Mouse (Mus musculus) kidney, embryonic 16.5 days (tissue): ENCODE results near the gene Phactr4. TPM values are rescaled to one million over a fixed set of nuclear protein-coding genes. Genes with fewer than 3 reads are reported as not detected.

Experiments used
- ATAC-seq: fragments of 200-750 bp; cut with Nextera tagmentation; 2 replicates; pipeline ENCODE4 v1.8.0; 2017; ENCODE audit warnings: moderate TSS enrichment; ENCODE audit not compliant: low FRiP score, low TSS enrichment
- H3K27ac ChIP-seq: fragments of 300-500 bp; sonication (generic); 2 replicates; pipeline ENCODE4 v1.5.1; 2014; ENCODE audit warnings: low read length
- H3K27me3 ChIP-seq: fragments of 300-500 bp; sonication (generic); 2 replicates; pipeline ENCODE4 v1.6.1; 2014; ENCODE audit warnings: low read length, control low read depth, mixed read lengths; ENCODE audit not compliant: insufficient read depth
- H3K36me3 ChIP-seq: fragments of 300-500 bp; sonication (generic); 2 replicates; pipeline ENCODE4 v1.6.1; 2014; ENCODE audit warnings: low read length, control low read depth, mixed read lengths; ENCODE audit not compliant: insufficient read depth
- H3K4me1 ChIP-seq: fragments of 300-500 bp; sonication (generic); 2 replicates; pipeline ENCODE4 v1.6.1; 2014; ENCODE audit warnings: low read length, control low read depth, mixed read lengths; ENCODE audit not compliant: insufficient read depth
- H3K4me2 ChIP-seq: fragments of 300-500 bp; sonication (generic); replicated peaks from 2 replicates; pipeline ENCODE4 v1.6.1; 2014; ENCODE audit warnings: low read depth, low read length
- H3K4me3 ChIP-seq: fragments of 300-500 bp; sonication (generic); 2 replicates; pipeline ENCODE4 v1.5.1; 2014; ENCODE audit warnings: mild to moderate bottlenecking, low read length
- H3K9ac ChIP-seq: fragments of 300-500 bp; sonication (generic); replicated peaks from 2 replicates; pipeline ENCODE4 v1.6.1; 2014; ENCODE audit warnings: low read length
- H3K9me3 ChIP-seq: fragments of 300-500 bp; sonication (generic); 2 replicates; pipeline ENCODE4 v1.6.1; 2016; ENCODE audit warnings: low read length, control low read depth
- WGBS: fragments of 180-500 bp; shearing (Covaris S2); extraction: QIAGEN DNeasy Blood & Tissue Kit; methylation state at CpG from one replicate; pipeline ENCODE4 v1.1.7; 2014; 5-methylcytosine and 5-hydroxymethylcytosine counted together
- polyA plus RNA-seq: library from polyadenylated mRNA; unstranded; fragments of >200 nt; fragmentation: Nextera tagmentation; extraction: Ambion mirVana; gene quantifications from 2 replicates; pipeline ENCODE4 v1.2.1, GENCODE M21; 2015

The Phactr4 gene
- polyA plus RNA-seq, 1 experiment from 2014 or later, result 23.7 TPM

DNA sequence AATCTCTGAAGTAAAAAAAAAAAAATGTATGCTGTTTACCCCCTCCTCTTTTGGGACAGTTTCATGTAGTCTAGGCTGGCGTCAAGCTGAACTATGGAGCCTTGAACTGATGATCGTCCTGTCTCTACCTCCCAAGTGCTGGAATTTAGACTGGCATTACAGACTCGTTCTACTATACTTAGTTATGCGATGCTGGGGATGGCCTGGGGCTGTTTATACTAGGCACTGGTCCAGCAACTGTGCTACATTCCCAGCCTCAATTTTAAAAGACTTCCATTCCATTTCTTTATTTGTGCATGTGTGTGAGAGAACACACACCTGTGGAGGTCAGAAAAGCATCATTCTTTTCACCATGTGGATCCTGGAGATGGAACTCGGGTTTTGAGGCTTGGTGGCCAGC lies 23.4 kb downstream of the Phactr4 start:
- Histone ChIP-seq H3K9me3 (no peaks in the 10 kb centered on the region), H3K4me1 (peaks cover 25% of the 10 kb centered on the region), H3K4me2 (no peak overlapping the region), H3K9ac (no peak overlapping the region), H3K27ac (no peak overlapping the region), H3K4me3 (no peak overlapping the region), H3K36me3 (no peaks in the 10 kb centered on the region), H3K27me3 (no peaks in the 10 kb centered on the region)
- no peak for ATAC-seq
- WGBS, result 71% methylated on average over 5 of the region's 5 CpGs

DNA sequence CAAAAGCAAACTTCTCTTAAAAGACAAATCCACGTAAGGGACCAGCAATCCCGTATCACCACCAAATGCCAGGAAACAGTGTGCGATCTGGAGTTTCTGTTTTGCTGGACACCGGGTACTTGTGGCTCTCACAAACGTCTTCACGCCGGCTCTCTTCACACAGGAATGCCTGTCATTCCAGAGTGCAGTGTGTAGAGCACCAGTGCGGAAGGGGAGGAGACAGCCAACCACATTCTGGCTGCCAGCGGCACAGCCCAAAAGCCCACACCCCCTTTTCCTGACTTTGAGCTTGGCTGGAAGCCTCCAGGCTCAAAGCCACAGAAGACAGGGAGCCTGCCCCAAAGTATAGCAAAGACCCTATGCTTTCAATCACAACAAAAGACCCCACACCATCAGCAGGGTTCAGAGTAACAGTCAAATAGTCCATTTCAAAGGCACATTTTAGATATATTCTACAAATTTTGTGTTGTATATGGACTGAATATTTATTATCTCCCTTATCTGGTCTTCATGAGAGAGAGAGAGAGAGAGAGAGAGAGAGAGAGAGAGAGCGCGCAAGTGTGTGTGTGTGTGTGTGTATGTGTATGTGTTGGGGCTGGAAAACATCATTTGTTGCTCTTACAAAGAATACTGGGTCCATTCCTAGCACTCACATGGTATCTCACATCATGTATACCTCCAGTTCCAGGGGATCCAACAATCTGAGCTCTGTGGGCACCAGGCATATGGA lies 24.1 kb downstream of the Phactr4 start:
- Histone ChIP-seq H3K27ac (peak overlapping the region; percentile 67), H3K9ac (0 out of 2 replicates have a peak overlapping the region, but pooled peaks have one; percentile 3), H3K36me3 (no peaks in the 10 kb centered on the region), H3K4me1 (peaks cover 24% of the 10 kb centered on the region), H3K4me3 (peak overlapping the region; percentile 33), H3K9me3 (no peaks in the 10 kb centered on the region), H3K27me3 (no peaks in the 10 kb centered on the region), H3K4me2 (peak overlapping the region; percentile 49)
- WGBS, result 23% methylated on average over 11 of the region's 11 CpGs
- ATAC-seq, result peak; percentile 92

DNA sequence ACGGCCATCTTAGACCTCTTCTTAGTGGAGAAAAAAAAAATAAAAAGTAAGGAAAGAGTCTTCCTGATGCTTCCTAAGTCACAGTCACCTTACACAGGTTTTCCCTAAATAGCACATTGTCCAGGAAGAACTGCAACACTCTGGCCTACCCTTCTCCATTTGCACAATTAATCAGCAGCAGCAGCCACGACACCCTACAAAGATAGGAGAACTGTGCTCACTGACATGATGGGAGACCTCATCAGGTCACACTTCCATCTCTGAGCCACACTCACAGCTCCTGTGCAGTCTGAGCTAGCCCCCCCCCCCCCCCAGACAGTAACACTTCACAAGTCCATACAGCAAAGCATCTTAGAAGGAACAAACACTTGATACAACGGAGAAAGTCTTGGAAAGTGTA lies 25.2 kb downstream of the Phactr4 start:
- no peaks in the 10 kb centered on the region for H3K36me3 ChIP-seq
- H3K9ac ChIP-seq, result no peak overlapping the region
- 82% methylated on average over 3 of the region's 3 CpGs for WGBS
- ATAC-seq, result no peak
- H3K27ac ChIP-seq, result no peak overlapping the region
- H3K27me3 ChIP-seq, result no peaks in the 10 kb centered on the region
- peaks cover 22% of the 10 kb centered on the region for H3K4me1 ChIP-seq
- H3K4me3 ChIP-seq, result no peak overlapping the region
- H3K4me2 ChIP-seq, result no peak overlapping the region
- no peaks in the 10 kb centered on the region for H3K9me3 ChIP-seq

DNA sequence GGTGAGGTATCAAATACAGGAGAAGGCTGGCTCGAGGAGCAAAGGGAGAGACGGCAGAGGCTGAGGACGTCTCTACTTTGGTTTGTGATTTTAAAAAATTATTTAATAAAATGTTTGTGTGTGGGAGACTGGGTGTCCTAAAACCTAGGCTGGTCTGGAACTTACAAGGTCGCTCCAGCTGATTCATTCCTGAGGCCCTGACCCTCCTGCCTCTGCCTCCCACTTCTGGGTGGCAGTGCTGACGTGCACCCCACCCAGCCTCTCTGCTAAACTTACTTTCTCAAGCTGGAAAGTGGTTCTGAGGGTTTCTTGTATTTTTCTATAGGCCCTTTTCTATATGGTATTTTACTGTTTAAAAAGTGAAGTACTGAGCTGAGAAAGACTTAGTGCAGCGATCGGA lies 26.0 kb downstream of the Phactr4 start:
- 92% methylated on average over 7 of the region's 7 CpGs for WGBS
- H3K4me2 ChIP-seq, result no peak overlapping the region
- H3K9ac ChIP-seq, result no peak overlapping the region
- no peaks in the 10 kb centered on the region for H3K9me3 ChIP-seq
- peaks cover 22% of the 10 kb centered on the region for H3K4me1 ChIP-seq
- no peak overlapping the region for H3K27ac ChIP-seq
- no peak for ATAC-seq
- no peaks in the 10 kb centered on the region for H3K27me3 ChIP-seq
- no peaks in the 10 kb centered on the region for H3K36me3 ChIP-seq
- H3K4me3 ChIP-seq, result no peak overlapping the region

DNA sequence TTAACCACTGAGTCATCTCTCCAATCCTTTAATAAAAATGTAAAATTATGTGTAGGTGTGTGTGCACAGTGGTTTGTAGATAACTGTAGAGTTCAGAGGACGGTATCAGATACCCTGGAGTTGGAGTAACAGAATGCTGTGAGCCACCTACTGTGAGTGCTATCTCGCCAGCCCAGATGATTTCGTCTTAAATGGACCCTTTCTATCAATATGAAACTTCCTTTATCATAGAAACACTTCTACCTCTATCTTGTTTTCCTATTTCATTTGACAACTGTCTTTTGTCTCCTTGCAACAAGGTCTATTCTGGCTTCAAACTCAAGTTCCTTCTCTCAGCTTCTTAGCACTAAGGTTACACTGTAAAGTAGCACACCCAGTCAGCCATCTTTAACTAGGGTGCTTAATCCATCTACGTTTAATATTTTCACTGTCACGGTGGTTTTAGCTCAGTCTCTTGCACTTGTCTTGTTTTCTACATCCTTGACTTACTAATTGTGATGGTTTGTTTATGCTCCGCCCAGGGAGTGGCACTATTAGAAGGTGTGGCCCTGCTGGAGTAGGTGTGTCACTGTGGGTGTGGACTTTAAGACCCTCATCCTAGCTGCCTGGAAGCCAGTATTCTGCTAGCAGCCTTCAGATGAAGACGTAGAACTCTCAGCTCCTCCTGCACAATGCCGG lies 31.1 kb downstream of the Phactr4 start:
- H3K4me3 ChIP-seq, result no peak overlapping the region
- no peaks in the 10 kb centered on the region for H3K9me3 ChIP-seq
- no peak overlapping the region for H3K4me2 ChIP-seq
- H3K27ac ChIP-seq, result no peak overlapping the region
- peaks cover 5% of the 10 kb centered on the region; the same call in 1 of the 2 replicates for H3K36me3 ChIP-seq
- H3K27me3 ChIP-seq, result no peaks in the 10 kb centered on the region
- ATAC-seq, result no peak
- peaks cover 8% of the 10 kb centered on the region for H3K4me1 ChIP-seq
- WGBS, result 95% methylated on average over 8 of the region's 8 CpGs
- H3K9ac ChIP-seq, result no peak overlapping the region

DNA sequence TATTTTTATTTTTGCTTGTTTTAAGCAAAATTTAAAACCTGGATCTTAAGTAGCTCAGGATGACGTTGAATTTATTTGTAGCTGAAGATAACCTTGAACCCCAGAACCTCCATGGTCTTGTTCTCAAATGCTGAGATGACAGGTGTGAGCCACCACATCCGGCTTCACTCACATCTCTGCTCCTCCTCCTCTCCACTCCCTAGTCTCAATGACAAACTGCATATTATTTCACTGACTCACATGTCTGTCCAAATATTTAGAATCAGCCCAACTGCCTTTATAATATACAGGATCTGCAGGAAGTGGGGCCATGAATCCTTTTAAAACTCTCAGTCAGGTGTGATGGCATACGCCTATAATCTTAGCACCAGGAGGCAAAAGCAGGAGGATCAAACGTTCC lies 33.0 kb downstream of the Phactr4 start:
- Histone ChIP-seq H3K4me2 (no peak overlapping the region), H3K36me3 (peaks cover 19% of the 10 kb centered on the region; the same call in 1 of the 2 replicates), H3K9me3 (no peaks in the 10 kb centered on the region), H3K27me3 (no peaks in the 10 kb centered on the region), H3K4me1 (peaks cover 8% of the 10 kb centered on the region), H3K4me3 (no peak overlapping the region), H3K27ac (no peak overlapping the region), H3K9ac (no peak overlapping the region)
- WGBS, result 53% methylated on average over 4 of the region's 4 CpGs
- no peak for ATAC-seq

DNA sequence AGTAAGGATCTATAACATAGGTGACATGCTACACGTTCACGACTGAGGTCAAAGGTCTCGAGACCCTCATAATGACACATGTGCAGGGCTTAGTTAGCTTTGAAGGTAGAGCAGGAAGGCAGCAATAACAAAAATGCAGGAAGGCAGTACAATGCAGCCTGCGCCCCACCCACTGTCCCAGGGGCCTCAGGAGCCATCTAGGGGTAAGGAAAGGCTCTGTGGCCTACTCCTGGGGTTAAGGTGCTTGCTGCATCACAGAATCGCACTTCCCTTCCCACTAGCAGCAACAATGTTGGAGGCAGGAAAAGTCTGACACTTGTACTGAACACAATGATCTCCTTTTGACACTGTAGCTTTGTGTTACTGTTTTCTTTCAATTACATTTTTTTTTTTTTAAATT lies 34.7 kb downstream of the Phactr4 start:
- Histone ChIP-seq H3K27ac (peak overlapping the region; percentile 50; the same call in 1 of the 2 replicates), H3K9me3 (no peaks in the 10 kb centered on the region), H3K36me3 (peaks cover 22% of the 10 kb centered on the region; the same call in 1 of the 2 replicates), H3K4me1 (peaks cover 8% of the 10 kb centered on the region), H3K9ac (no peak overlapping the region), H3K4me2 (no peak overlapping the region), H3K27me3 (no peaks in the 10 kb centered on the region), H3K4me3 (no peak overlapping the region)
- 66% methylated on average over 5 of the region's 5 CpGs for WGBS
- ATAC-seq, result no peak

DNA sequence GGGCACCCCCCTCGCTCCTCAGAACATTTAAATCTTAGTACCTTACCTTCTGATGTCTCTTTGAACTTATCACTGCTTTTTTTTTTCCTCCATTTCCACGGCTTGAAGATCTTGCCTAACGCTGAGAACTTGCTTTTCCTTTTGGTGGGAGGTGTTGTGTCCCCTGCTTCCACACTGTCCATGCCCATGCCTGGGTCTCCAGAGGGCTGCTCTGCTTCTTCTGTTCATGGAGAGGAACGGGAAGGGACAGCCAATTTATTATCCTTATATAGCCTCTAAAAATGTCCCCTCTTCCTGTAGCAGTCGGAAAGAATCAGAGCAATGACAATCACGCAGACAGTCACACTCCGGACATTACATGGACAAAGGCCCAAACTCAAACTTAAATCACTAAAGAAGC lies 35.4 kb downstream of the Phactr4 start:
- Histone ChIP-seq H3K4me3 (no peak overlapping the region), H3K27ac (peak overlapping the region; percentile 47; the same call in 1 of the 2 replicates)
- WGBS, result 74% methylated on average over 7 of the region's 7 CpGs

DNA sequence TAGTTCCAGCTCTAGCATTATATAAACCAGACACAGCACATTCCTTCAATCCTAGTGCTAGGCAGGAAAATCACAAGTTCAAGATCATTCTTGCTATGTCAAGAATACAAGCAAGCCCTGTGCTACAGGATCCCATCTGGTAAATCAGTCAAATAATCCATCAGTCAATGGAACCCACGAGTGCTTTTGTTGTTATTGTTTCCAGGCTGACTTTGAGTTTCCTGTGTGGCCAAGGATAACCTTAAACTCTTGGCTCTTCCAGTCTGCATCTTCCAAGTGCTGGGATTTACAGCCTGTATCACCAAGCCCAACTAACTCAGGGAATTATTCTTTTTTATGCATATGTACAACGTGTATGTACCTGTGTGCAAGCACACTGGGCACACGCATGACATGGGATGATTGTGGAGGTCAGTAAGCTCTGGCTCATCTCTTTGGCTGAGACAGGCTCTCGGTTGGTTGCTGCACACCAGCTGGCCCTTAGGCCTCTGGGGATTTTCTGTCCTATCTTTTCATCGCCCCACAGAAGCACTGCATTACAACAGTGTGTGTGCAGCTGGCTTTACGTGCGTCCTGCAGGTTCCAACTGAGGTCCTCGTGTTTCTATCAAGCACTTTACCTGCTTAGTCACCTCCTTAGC lies 36.4 kb downstream of the Phactr4 start:
- Histone ChIP-seq H3K27ac (no peak overlapping the region), H3K4me2 (no peak overlapping the region), H3K9me3 (no peaks in the 10 kb centered on the region), H3K27me3 (no peaks in the 10 kb centered on the region), H3K9ac (no peak overlapping the region), H3K4me1 (peaks cover 10% of the 10 kb centered on the region), H3K4me3 (no peak overlapping the region), H3K36me3 (peaks cover 23% of the 10 kb centered on the region; the same call in 1 of the 2 replicates)
- WGBS, result 81% methylated on average over 8 of the region's 8 CpGs
- no peak for ATAC-seq

More for the DNA sequence above, 35.4 kb downstream of the Phactr4 start:
- H3K9me3 ChIP-seq, result no peaks in the 10 kb centered on the region
- peaks cover 23% of the 10 kb centered on the region; the same call in 1 of the 2 replicates for H3K36me3 ChIP-seq
- no peak overlapping the region for H3K4me2 ChIP-seq
- no peak for ATAC-seq
- H3K9ac ChIP-seq, result no peak overlapping the region
- no peaks in the 10 kb centered on the region for H3K27me3 ChIP-seq
- peaks cover 8% of the 10 kb centered on the region for H3K4me1 ChIP-seq
